Mouse (Mus musculus) embryonic fibroblast, embryonic 13.5 days (primary cell): ENCODE measurements around the gene Tbc1d14.

Source experiments
- CTCF ChIP-seq: IDR thresholded peaks from 2 replicates; pipeline ENCODE4 v1.5.1; 2011; ENCODE audit warnings: mild to moderate bottlenecking, control low read depth, low read length, moderate library complexity, borderline replicate concordance; ENCODE audit not compliant: insufficient read depth
- POLR2A ChIP-seq: IDR thresholded peaks from 2 replicates; pipeline ENCODE4 v1.6.1; 2011; ENCODE audit warnings: low read depth, mild to moderate bottlenecking, control low read depth, low read length, moderate library complexity

DNA sequence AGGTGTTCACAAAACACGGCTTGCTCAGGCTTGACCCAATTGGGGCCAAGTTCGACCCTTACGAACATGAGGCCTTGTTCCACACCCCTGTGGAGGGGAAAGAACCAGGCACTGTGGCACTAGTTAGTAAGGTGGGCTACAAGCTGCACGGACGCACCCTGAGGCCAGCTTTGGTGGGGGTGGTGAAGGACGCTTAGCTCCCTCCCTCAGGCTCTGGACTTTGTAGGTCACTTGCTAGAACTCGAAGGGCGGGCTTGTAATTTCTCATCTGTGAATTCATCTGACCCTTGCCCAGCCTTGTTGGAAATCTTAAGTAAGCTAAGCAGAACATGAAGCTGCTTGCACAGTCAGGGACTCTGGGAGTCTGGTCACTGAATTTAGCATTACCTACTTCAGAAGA lies 121.9 kb downstream of the Tbc1d14 start:
- no peak for TF ChIP-seq CTCF
- no peak for TF ChIP-seq POLR2A
